Mouse (Mus musculus) lung, postnatal 0 days (tissue): Measurements from ENCODE around the gene Tctn1. TPM values are rescaled to one million over a fixed set of nuclear protein-coding genes. Genes with fewer than 3 reads are reported as not detected.

Experiments used
- ATAC-seq: fragments of 200-750 bp; cut with Nextera tagmentation; 2 replicates; pipeline ENCODE4 v1.8.0; 2017; ENCODE audit warnings: moderate library complexity
- DNase-seq: peaks from one replicate; pipeline ENCODE4 v3.0.0-alpha.2; 2016; ENCODE audit warnings: low spot score
- H3K27ac ChIP-seq: fragments of 300-500 bp; sonication (generic); 2 replicates; pipeline ENCODE4 v1.5.1; 2014; ENCODE audit warnings: antibody characterized with exemption, mild to moderate bottlenecking, low read length, mixed read lengths
- H3K27me3 ChIP-seq: fragments of 300-500 bp; sonication (generic); replicated peaks from 2 replicates; pipeline ENCODE4 v1.6.1; 2014; ENCODE audit warnings: low read length, mixed read lengths; ENCODE audit not compliant: insufficient read depth
- H3K36me3 ChIP-seq: fragments of 300-500 bp; sonication (generic); 2 replicates; pipeline ENCODE4 v1.6.1; 2014; ENCODE audit warnings: low read length, mixed read lengths; ENCODE audit not compliant: insufficient read depth
- H3K4me1 ChIP-seq: fragments of 300-500 bp; sonication (generic); 2 replicates; pipeline ENCODE4 v1.6.1; 2014; ENCODE audit warnings: antibody characterized with exemption, low read depth, low read length, mixed read lengths; ENCODE audit not compliant: insufficient read depth
- H3K4me2 ChIP-seq: fragments of 300-500 bp; sonication (generic); replicated peaks from 2 replicates; pipeline ENCODE4 v1.6.1; 2014; ENCODE audit warnings: low read depth, mild to moderate bottlenecking, low read length, moderate library complexity, mixed read lengths
- H3K4me3 ChIP-seq: fragments of 300-500 bp; sonication (generic); 2 replicates; pipeline ENCODE4 v1.5.1; 2014; ENCODE audit warnings: low read depth, low read length
- H3K9ac ChIP-seq: fragments of 300-500 bp; sonication (generic); replicated peaks from 2 replicates; pipeline ENCODE4 v1.6.1; 2014; ENCODE audit warnings: low read depth, mild to moderate bottlenecking
- H3K9me3 ChIP-seq: fragments of 300-500 bp; sonication (generic); 2 replicates; pipeline ENCODE4 v1.6.1; 2016; ENCODE audit warnings: low read length, mixed read lengths
- CTCF ChIP-seq: IDR thresholded peaks from 2 replicates; pipeline ENCODE4 v1.5.1; 2016; ENCODE audit warnings: antibody characterized with exemption, mild to moderate bottlenecking
- EP300 ChIP-seq: IDR thresholded peaks from 2 replicates; pipeline ENCODE4 v1.6.1; 2016; ENCODE audit warnings: antibody characterized with exemption, mild to moderate bottlenecking, control low read depth
- WGBS: fragments of 180-500 bp; shearing (Covaris S2); extraction: QIAGEN DNeasy Blood & Tissue Kit; methylation state at CpG from one replicate; pipeline ENCODE4 v1.1.7; 2014; 5-methylcytosine and 5-hydroxymethylcytosine counted together
- polyA plus RNA-seq: library from polyadenylated mRNA; unstranded; fragments of >200 nt; fragmentation: Nextera tagmentation; extraction: Ambion mirVana; gene quantifications from 2 replicates; pipeline ENCODE4 v1.2.1, GENCODE M21; 2015

Tctn1 gene
- polyA plus RNA-seq, 1 experiment from 2014 or later, result 4.5 TPM

GRCm38 (mm10) chr5:122267899-122268298 lies 3.6 kb upstream of the Tctn1 start:
- Histone ChIP-seq H3K9me3 (no peaks in the 10 kb centered on the region), H3K4me2 (no peak overlapping the region), H3K27ac (no peak overlapping the region), H3K27me3 (no peaks in the 10 kb centered on the region), H3K4me3 (no peak overlapping the region), H3K36me3 (no peaks in the 10 kb centered on the region), H3K4me1 (peaks cover 6% of the 10 kb centered on the region; the same call in 1 of the 2 replicates), H3K9ac (no peak overlapping the region)
- TF ChIP-seq EP300, result no peak
- peak; percentile 85 for TF ChIP-seq CTCF
- DNase-seq (peak; percentile 91), ATAC-seq (no peak)
- 19% methylated on average over 5 of the region's 5 CpGs for WGBS

GRCm38 (mm10) chr5:122267136-122267535 lies 2.9 kb upstream of the Tctn1 start:
- Histone ChIP-seq H3K27ac (no peak overlapping the region), H3K9me3 (no peaks in the 10 kb centered on the region), H3K4me1 (peaks cover 6% of the 10 kb centered on the region; the same call in 1 of the 2 replicates), H3K9ac (no peak overlapping the region), H3K27me3 (no peaks in the 10 kb centered on the region), H3K4me3 (no peak overlapping the region), H3K36me3 (no peaks in the 10 kb centered on the region), H3K4me2 (no peak overlapping the region)
- ATAC-seq (no peak), DNase-seq (no peak)
- TF ChIP-seq CTCF, result no peak
- 61% methylated on average over 7 of the region's 7 CpGs for WGBS

GRCm38 (mm10) chr5:122265942-122266341 lies 1.7 kb upstream of the Tctn1 start:
- H3K36me3 ChIP-seq, result no peaks in the 10 kb centered on the region
- H3K27me3 ChIP-seq, result no peaks in the 10 kb centered on the region
- H3K9me3 ChIP-seq, result no peaks in the 10 kb centered on the region
- TF ChIP-seq CTCF, result peak; percentile 36
- TF ChIP-seq EP300, result no peak
- WGBS, result 68% methylated on average over 2 of the region's 2 CpGs
- ATAC-seq (no peak), DNase-seq (no peak)
- no peak overlapping the region for H3K4me3 ChIP-seq
- no peak overlapping the region for H3K27ac ChIP-seq
- H3K9ac ChIP-seq, result no peak overlapping the region
- no peak overlapping the region for H3K4me2 ChIP-seq
- H3K4me1 ChIP-seq, result peaks cover 6% of the 10 kb centered on the region; the same call in 1 of the 2 replicates

GRCm38 (mm10) chr5:122265187-122265586 lies 927 bp upstream of the Tctn1 start:
- H3K9ac ChIP-seq, result no peak overlapping the region
- H3K4me2 ChIP-seq, result no peak overlapping the region
- no peaks in the 10 kb centered on the region for H3K27me3 ChIP-seq
- TF ChIP-seq CTCF (peak; percentile 59), EP300 (no peak)
- no peak overlapping the region for H3K27ac ChIP-seq
- H3K9me3 ChIP-seq, result no peaks in the 10 kb centered on the region
- peak; percentile 52 for DNase-seq
- WGBS, result 63% methylated on average over 3 of the region's 3 CpGs
- no peak overlapping the region for H3K4me3 ChIP-seq
- peaks cover 6% of the 10 kb centered on the region; the same call in 1 of the 2 replicates for H3K4me1 ChIP-seq
- ATAC-seq, result no peak
- H3K36me3 ChIP-seq, result no peaks in the 10 kb centered on the region

- H3K27ac ChIP-seq, result no peak overlapping the region
- H3K4me1 ChIP-seq, result peaks cover 6% of the 10 kb centered on the region; the same call in 1 of the 2 replicates
- no peak overlapping the region for H3K4me2 ChIP-seq
- DNase-seq, result no peak
- H3K9ac ChIP-seq, result no peak overlapping the region
- no peaks in the 10 kb centered on the region for H3K9me3 ChIP-seq
- no peak overlapping the region for H3K4me3 ChIP-seq
- WGBS, result 67% methylated on average over 7 of the region's 7 CpGs
- peaks cover 10% of the 10 kb centered on the region; the same call in 1 of the 2 replicates for H3K36me3 ChIP-seq
- ATAC-seq, result no peak
- no peaks in the 10 kb centered on the region for H3K27me3 ChIP-seq
- TF ChIP-seq EP300, result no peak
- peak; percentile 26 for TF ChIP-seq CTCF
Observed at GRCm38 (mm10) chr5:122262104-122262503, 2.2 kb downstream of the Tctn1 start.

- H3K4me1 ChIP-seq, result no peaks in the 10 kb centered on the region
- TF ChIP-seq EP300 (no peak), CTCF (no peak)
- no peak for ATAC-seq
- no peak overlapping the region for H3K9ac ChIP-seq
- no peak overlapping the region for H3K4me3 ChIP-seq
- 57% methylated on average over 6 of the region's 6 CpGs for WGBS
- no peak overlapping the region for H3K4me2 ChIP-seq
- H3K27me3 ChIP-seq, result no peaks in the 10 kb centered on the region
- no peak for DNase-seq
- H3K27ac ChIP-seq, result no peak overlapping the region
- H3K9me3 ChIP-seq, result no peaks in the 10 kb centered on the region
- peaks cover 17% of the 10 kb centered on the region for H3K36me3 ChIP-seq
Observed at GRCm38 (mm10) chr5:122258027-122258741, 6.1 kb downstream of the Tctn1 start.
